Mouse (Mus musculus): ENCODE measurements at regions not wholly inside any gene's neighbourhood (a gene's known extent, or its start where the extent isn't known, plus 50 kb on each side); places are given as distances from the start of the nearest gene placed in this dataset.
A peak's percentile ranks its signal among the peaks of the same experiment; 100 is the strongest.

GRCm38 (mm10) chr12:71624076-71624475 is 206.8 kb upstream of the Daam1 start:
- DNase-seq (ENCODE audit: low spot score): no peak

- no peak for DNase-seq (ENCODE audit: low spot score)
Measured at GRCm38 (mm10) chr12:71624676-71625075, 206.2 kb upstream of the Daam1 start.

- DNase-seq (ENCODE audit: low spot score): no peak
Measured at GRCm38 (mm10) chr12:71625115-71625514, 205.8 kb upstream of the Daam1 start.

DNA sequence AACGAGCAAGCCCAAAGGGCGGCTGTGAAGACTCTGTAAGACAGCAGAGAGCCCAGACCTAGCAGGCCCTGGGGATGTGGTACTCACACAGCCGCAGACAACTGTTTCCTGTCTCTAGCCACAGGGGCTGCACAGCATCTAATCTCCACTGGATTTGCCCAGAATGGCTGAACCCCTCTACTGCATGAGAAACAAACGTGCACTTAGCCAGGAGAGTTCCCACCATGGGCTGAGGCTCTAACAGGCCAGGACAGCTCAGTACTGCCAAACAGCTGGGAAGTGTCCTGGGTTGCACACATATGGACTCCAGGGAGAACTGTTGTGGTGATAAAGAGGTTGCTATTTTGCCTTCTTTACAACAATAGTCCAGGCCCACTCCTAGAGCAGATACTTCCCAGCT is 204.1 kb upstream of the Daam1 start:
- peak; percentile 32 for DNase-seq (ENCODE audit: low spot score)

DNA sequence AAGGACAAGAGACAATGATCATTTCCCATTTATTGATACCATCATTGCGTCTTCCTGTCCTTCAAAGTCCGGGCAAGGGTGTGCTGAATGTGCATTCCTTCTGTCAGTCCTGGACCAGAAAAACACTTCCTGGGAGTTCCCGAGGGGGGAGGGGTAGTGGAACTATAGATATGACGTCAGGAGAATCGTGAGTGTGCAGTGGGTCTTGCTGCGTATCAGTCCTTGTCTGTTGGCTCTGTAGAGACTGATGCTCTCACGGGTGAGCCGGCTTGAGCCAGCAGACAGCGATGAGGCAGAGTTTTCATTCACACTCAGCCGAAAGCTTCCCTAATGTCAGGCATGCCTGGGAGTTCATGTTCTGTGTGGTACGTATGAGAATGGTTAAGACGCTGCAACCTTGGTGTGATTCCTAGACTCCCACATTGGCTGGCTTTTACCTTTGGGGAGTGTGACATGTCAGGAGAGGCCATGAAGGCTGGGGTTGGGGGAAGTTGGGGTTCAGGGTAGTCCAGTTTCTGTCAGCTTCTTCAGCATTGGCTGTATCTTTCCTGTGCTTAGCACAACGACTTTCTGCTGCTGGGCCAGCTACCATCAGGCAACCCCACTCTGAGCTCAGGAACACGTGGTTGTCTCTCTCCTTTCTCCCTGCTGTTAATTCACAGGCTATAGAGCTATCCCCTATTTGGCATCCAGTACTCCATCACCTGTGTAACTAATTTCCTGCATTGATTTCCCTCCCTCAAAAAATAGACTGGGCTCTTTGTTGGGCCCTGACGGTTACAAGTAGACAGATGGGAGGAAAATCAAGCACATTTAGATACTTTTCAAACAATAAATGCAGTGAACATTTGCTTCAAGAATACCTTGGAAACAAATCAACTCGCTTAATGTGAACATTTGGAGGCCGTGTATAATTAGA is 203.2 kb upstream of the Daam1 start:
- no peak for DNase-seq (ENCODE audit: low spot score)

DNA sequence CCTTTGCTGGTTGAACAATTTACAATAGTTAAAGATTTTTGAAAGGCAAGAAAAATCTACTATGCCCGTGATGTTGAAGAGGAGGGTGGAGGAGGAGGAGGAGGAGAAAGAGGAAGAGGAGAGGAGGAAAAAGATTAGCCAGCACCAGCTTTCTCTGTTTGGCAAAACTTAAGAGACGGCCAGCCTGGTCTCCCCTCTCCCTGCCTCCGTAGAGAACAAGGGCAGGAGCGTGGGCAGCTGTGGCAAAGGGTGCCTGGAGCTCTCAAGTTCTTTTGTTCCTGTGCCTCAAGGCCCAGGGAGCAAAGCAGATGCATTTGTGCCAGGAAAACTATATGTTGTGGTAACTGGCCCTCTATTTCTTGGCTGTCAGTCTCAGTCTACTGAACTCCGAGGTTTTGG is 202.5 kb upstream of the Daam1 start:
- DNase-seq (ENCODE audit: low spot score): no peak

DNA sequence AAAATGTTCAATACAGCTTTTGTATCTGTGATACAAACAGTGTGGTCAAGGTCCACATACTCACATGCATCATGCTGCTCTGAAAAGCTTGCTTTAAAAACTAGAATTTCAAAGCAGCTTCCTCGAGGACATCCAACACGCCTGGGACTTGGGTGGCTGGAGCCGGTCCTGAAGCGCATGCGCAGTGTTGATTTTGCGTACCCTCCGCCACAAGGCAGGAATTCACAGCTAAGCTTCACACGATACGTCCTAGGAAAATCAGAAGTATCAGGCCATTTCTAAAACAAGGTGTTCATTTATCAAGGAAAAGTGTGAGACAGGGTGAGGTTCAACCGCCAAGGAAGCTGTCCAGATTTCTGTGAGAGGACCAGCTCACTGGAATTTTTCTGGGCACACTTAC is 202.1 kb upstream of the Daam1 start:
- no peak for DNase-seq (ENCODE audit: low spot score)

- DNase-seq (ENCODE audit: low spot score): no peak
Measured at GRCm38 (mm10) chr12:71630386-71630785, 200.5 kb upstream of the Daam1 start.

DNA sequence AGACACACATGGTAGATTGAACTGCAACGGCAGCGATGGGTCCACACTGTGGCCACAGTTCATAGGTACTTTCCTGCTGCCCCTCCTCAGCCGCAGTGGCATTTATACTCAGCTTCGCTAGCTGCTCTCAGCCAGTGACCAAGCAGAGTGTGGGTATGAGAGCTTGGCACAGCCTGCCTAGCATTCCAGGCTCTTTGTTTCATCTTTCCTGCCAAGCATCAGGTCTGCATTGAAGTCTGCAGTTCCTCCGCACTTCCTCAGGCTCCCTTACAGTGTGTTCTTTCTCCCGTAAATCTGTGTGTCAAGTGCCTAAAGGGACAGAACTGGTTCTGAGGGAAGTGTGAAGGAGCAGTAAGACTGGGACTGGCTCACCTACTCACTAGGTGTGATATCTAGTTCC is 194.6 kb upstream of the Daam1 start:
- no peak for DNase-seq (ENCODE audit: low spot score)

GRCm38 (mm10) chr12:71637248-71637647 is 193.6 kb upstream of the Daam1 start:
- DNase-seq (ENCODE audit: low spot score): no peak

- no peak for DNase-seq (ENCODE audit: low spot score)
Measured at GRCm38 (mm10) chr12:71638246-71638645, 192.6 kb upstream of the Daam1 start.

DNA sequence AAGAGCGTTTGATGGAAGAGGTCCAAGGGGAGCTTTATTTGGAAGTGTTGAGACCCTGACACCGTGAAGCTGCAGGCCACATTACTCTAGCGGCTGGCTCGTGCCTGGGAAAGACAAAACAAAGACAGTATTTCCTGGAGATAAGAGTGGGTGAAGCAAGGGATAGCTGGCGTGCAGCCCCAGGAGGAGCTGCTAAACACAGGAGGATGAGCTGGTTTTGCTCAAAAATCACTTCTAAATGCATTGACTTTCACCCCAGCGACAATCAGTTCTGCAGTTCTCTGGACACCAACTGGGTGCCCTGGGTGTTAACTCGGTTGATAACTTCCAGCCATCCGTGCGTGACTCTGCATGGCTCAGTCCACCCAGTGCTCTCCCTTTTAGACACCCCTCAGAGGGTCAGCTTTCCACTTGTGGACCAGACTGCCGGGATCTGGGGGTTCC is 190.8 kb upstream of the Daam1 start:
- DNase-seq (ENCODE audit: low spot score): peak; percentile 79

GRCm38 (mm10) chr12:71641486-71641885 is 189.4 kb upstream of the Daam1 start:
- DNase-seq (ENCODE audit: low spot score): no peak

GRCm38 (mm10) chr12:71642797-71643337 is 188.0 kb upstream of the Daam1 start:
- no peak for DNase-seq (ENCODE audit: low spot score)

DNA sequence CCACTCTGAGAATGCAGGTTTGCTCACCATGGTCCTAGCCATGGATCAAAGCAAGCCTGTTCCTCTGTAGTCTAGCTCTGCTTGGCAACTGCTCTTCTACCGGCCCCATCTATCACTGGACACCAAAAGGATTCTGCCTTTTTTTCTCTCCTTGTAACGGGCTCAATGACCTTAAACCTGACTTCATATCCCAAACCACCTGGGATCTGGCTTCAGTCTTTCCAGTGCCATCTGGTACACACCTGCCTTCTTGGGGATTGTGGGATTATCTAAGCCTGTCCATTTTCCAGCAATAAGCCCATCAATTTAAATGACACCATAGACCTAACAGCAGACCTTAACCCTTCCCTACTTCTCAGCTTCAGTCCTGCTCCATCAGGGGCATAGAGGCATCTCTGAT is 179.6 kb upstream of the Daam1 start:
- DNase-seq (ENCODE audit: low spot score): no peak

GRCm38 (mm10) chr12:71693346-71694038 is 137.4 kb upstream of the Daam1 start:
- no peak for DNase-seq (ENCODE audit: low spot score)

DNA sequence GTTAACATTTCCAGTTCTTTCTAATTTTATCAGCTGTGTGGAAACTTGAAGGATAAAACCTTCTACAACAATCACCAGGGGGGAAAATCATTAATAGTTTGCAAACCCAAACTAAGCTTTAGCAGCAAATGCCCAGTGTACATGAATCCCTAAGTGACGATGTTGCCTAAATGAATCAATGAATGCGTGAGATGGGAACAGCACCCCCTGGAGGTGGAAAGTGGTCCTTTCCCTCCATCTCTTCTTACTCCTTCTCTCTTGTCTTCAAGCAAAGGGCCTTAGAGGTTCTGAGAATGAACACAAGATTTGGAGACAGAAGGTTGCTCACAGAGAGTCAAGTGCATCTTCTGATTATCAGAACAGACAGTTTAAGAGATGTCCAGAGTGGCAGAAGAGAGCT is 129.1 kb upstream of the Daam1 start:
- no peak for DNase-seq (ENCODE audit: low spot score)

GRCm38 (mm10) chr12:71702181-71702580 is 128.7 kb upstream of the Daam1 start:
- no peak for DNase-seq (ENCODE audit: low spot score)

DNA sequence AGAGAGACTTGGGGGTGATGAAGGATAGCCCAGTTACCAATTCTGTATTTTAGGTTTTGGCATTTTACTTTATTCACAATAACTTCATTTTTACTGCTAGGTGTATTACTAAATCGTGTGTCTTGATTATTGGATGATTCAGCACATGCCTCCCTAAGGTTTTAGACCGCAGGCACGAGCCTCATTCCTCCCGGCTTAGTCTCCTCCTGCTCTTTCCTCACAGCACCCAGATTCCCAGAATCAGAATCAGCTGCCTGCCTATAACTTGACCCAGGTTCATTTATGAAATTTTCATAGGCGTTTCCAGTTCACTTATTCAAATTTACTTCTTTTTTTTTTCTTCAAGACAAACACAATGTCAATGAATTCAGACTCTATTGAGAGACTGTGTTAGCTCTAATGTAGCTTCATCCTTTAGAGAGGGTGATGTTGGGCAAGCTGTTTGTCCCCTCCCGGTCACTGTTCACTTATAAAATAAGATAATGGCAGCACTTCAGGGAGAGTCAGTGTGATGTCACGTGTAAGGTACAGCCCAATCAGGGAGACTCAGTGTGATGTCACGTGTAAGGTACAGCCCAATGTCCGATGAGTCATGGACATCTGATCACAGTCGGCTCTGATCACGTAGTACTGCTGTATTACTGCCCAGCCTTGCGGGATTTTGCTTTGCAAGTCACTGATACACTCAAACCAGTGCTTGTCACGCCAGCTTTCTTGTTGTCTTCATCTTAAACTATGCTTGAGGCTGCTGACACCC is 127.6 kb upstream of the Daam1 start:
- no peak for DNase-seq (ENCODE audit: low spot score)

GRCm38 (mm10) chr12:71704431-71704830 is 126.4 kb upstream of the Daam1 start:
- no peak for DNase-seq (ENCODE audit: low spot score)

GRCm38 (mm10) chr12:71707727-71708369 is 123.0 kb upstream of the Daam1 start:
- DNase-seq (ENCODE audit: low spot score): no peak

- DNase-seq (ENCODE audit: low spot score): no peak
Measured at GRCm38 (mm10) chr12:71714606-71715005, 116.3 kb upstream of the Daam1 start.
